16 mouse cellular contexts compared by ENCODE assay signal in the genomic region with DNA sequence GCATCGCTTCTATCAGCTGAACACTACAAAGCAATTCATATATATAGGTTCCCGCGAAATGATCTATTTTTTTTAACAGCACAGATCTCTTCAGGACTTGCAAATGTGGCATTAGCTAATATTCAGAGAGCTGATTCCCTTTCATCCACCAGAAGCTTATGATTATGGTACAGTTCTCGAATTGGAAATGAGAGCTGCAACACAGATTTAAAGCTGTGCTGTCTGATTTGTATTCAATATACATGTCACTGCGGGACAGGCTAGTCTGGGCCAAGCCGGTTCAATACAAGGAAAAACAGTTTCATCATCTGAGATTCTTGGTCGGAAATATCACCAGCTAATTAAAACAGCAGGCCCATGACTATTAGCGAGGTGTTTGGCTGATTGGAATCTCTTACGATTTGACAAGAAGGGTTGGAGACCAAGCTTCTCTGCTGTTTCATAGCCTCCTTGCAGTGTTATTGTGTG.
DNase-seq lines count a peak whose midpoint lies in the region; ATAC-seq lines count a peak whose summit lies in the region.
"Had no signal": no experiment of that assay in that cellular context is flagged by ENCODE, and none has a peak within 500 bp of the region (broad histone marks: within the 10 kb centered on the region; RNA-seq: fewer than 3 reads in every experiment).

No protein-coding gene starts in this region.

- H3K4me3 ChIP-seq in forebrain, embryonic 11.5 days (ENCODE audit: low read depth, low read length) = no peak overlapping the region
- no peak overlapping the region for H3K4me3 ChIP-seq in forebrain, embryonic 10.5 days
- no peak overlapping the region for H3K4me3 ChIP-seq in forebrain, embryonic 12.5 days (replicated peaks)
- 0 out of 2 replicates have a peak overlapping the region, but pooled peaks have one; percentile 17 for H3K4me3 ChIP-seq in limb, embryonic 10.5 days
- H3K4me3 ChIP-seq in midbrain, embryonic 15.5 days = no peak overlapping the region
- H3K4me3 ChIP-seq: intestine, embryonic 15.5 days; liver, embryonic 12.5 days; myocyte had no signal

- intact Hi-C loops in left cerebral cortex, postnatal 25 days (cut with DNase I) = no loop called here

- ATAC-seq in forebrain, embryonic 11.5 days (replicated peaks; ENCODE audit: low FRiP score) = peak; percentile 49; the same call in 1 of the 2 replicates
- no peak for ATAC-seq in forebrain, embryonic 12.5 days (ENCODE audit: low FRiP score)
- peak; percentile 91 for ATAC-seq in midbrain, embryonic 15.5 days (replicated peaks)
- ATAC-seq: intestine, embryonic 15.5 days; liver, embryonic 12.5 days had no signal

- peaks cover 2% of the 10 kb centered on the region; the same call in 1 of the 2 replicates for H3K4me1 ChIP-seq in forebrain, embryonic 11.5 days (replicated peaks; ENCODE audit: control insufficient read depth, insufficient read depth, low read length)
- peaks cover 18% of the 10 kb centered on the region for H3K4me1 ChIP-seq in forebrain, embryonic 10.5 days
- peaks cover 18% of the 10 kb centered on the region for H3K4me1 ChIP-seq in forebrain, embryonic 12.5 days
- H3K4me1 ChIP-seq in limb, embryonic 10.5 days = peaks cover 26% of the 10 kb centered on the region
- H3K4me1 ChIP-seq in midbrain, embryonic 15.5 days = peaks cover 26% of the 10 kb centered on the region; the same call in 1 of the 2 replicates
- H3K4me1 ChIP-seq: intestine, embryonic 15.5 days; liver, embryonic 12.5 days had no signal

- no peaks in the 10 kb centered on the region for H3K9me3 ChIP-seq in forebrain, embryonic 11.5 days (ENCODE audit: control insufficient read depth, low read length)
- H3K9me3 ChIP-seq in forebrain, embryonic 10.5 days = no peaks in the 10 kb centered on the region
- no peaks in the 10 kb centered on the region for H3K9me3 ChIP-seq in forebrain, embryonic 12.5 days
- H3K9me3 ChIP-seq in limb, embryonic 10.5 days (replicated peaks) = no peaks in the 10 kb centered on the region
- H3K9me3 ChIP-seq in midbrain, embryonic 15.5 days = no peaks in the 10 kb centered on the region
- H3K9me3 ChIP-seq: intestine, embryonic 15.5 days; liver, embryonic 12.5 days had no signal

- H3K27me3 ChIP-seq in forebrain, embryonic 11.5 days (ENCODE audit: control insufficient read depth, insufficient read depth, low read length) = no peaks in the 10 kb centered on the region
- H3K27me3 ChIP-seq in forebrain, embryonic 10.5 days (ENCODE audit: poor library complexity, severe bottlenecking) = no peaks in the 10 kb centered on the region; the same call in 1 of the 2 replicates
- no peaks in the 10 kb centered on the region for H3K27me3 ChIP-seq in forebrain, embryonic 12.5 days
- no peaks in the 10 kb centered on the region for H3K27me3 ChIP-seq in limb, embryonic 10.5 days (ENCODE audit: low read depth, poor library complexity, severe bottlenecking)
- no peaks in the 10 kb centered on the region for H3K27me3 ChIP-seq in midbrain, embryonic 15.5 days (replicated peaks)
- H3K27me3 ChIP-seq: intestine, embryonic 15.5 days; liver, embryonic 12.5 days had no signal

- no peak overlapping the region for H3K9ac ChIP-seq in forebrain, embryonic 11.5 days (ENCODE audit: low read length)
- H3K9ac ChIP-seq in forebrain, embryonic 12.5 days = no peak overlapping the region
- no peak overlapping the region for H3K9ac ChIP-seq in midbrain, embryonic 15.5 days
- H3K9ac ChIP-seq: intestine, embryonic 15.5 days; liver, embryonic 12.5 days had no signal

- no peak for DNase-seq in forebrain, embryonic 11.5 days (ENCODE audit: low spot score)
- no peak for DNase-seq in forebrain, embryonic 10.5 days (ENCODE audit: extremely low spot score, low spot score)
- peak; percentile 39 for DNase-seq in limb, embryonic 10.5 days (ENCODE audit: low spot score)
- no peak for DNase-seq in ovary, postnatal 14 days (ENCODE audit: low spot score)
- no peak for DNase-seq in left cerebral cortex, postnatal 25 days (ENCODE audit: low spot score in 2 of 2)
- no peak for DNase-seq in embryo, embryonic 11 days
- DNase-seq: adrenal gland, postnatal 36 days; cerebellum, adult 11 months; layer of hippocampus, postnatal 36 days had no signal

- WGBS in forebrain, embryonic 11.5 days = 71% methylated on average over 9 of the region's 9 CpGs
- WGBS in forebrain, embryonic 10.5 days = 88% methylated on average over 9 of the region's 9 CpGs
- WGBS in forebrain, embryonic 12.5 days = 54% methylated on average over 9 of the region's 9 CpGs
- 31% methylated on average over 9 of the region's 9 CpGs for WGBS in limb, embryonic 10.5 days
- WGBS in midbrain, embryonic 15.5 days = 26% methylated on average over 9 of the region's 9 CpGs

- no peak overlapping the region for H3K4me2 ChIP-seq in forebrain, embryonic 11.5 days (ENCODE audit: low read depth, low read length, severe bottlenecking)
- H3K4me2 ChIP-seq in forebrain, embryonic 12.5 days = no peak overlapping the region
- H3K4me2 ChIP-seq in midbrain, embryonic 15.5 days = peak overlapping the region; percentile 24
- H3K4me2 ChIP-seq: intestine, embryonic 15.5 days; liver, embryonic 12.5 days had no signal

- H3K27ac ChIP-seq in forebrain, embryonic 11.5 days (ENCODE audit: low read depth, low read length) = 0 out of 2 replicates have a peak overlapping the region, but pooled peaks have one; percentile 12
- no peak overlapping the region for H3K27ac ChIP-seq in forebrain, embryonic 10.5 days
- H3K27ac ChIP-seq in forebrain, embryonic 12.5 days = peak overlapping the region; percentile 71
- 0 out of 2 replicates have a peak overlapping the region, but pooled peaks have one; percentile 53 for H3K27ac ChIP-seq in limb, embryonic 10.5 days
- peak overlapping the region; percentile 79 for H3K27ac ChIP-seq in midbrain, embryonic 15.5 days
- H3K27ac ChIP-seq: intestine, embryonic 15.5 days; kidney, postnatal 0 days; liver, embryonic 12.5 days; macrophage had no signal

- H3K36me3 ChIP-seq in forebrain, embryonic 11.5 days (ENCODE audit: control insufficient read depth, insufficient read depth, low read length) = no peaks in the 10 kb centered on the region
- no peaks in the 10 kb centered on the region; the same call in 1 of the 2 replicates for H3K36me3 ChIP-seq in forebrain, embryonic 10.5 days (replicated peaks)
- no peaks in the 10 kb centered on the region for H3K36me3 ChIP-seq in forebrain, embryonic 12.5 days (replicated peaks)
- H3K36me3 ChIP-seq in limb, embryonic 10.5 days = no peaks in the 10 kb centered on the region
- no peaks in the 10 kb centered on the region for H3K36me3 ChIP-seq in midbrain, embryonic 15.5 days (replicated peaks)
- H3K36me3 ChIP-seq: intestine, embryonic 15.5 days; liver, embryonic 12.5 days had no signal
